8 mouse cellular contexts compared by ENCODE assay signal in genomic region chr19:8756635-8757387, GRCm38 (mm10). TPM values are rescaled to one million over a fixed set of nuclear protein-coding genes. Genes with fewer than 3 reads are reported as not detected.
DNase-seq lines count a peak whose midpoint lies in the region; ATAC-seq lines count a peak whose summit lies in the region.

Gene Nxf1 (plus strand): TSS chr19:8757073.

- ATAC-seq in hindbrain, embryonic 11.5 days (ENCODE audit: low FRiP score), result peak; percentile 93

- DNase-seq in MN1 (ENCODE audit: low spot score), result peak; percentile 92
- DNase-seq in cerebellum, adult 9-10 months, result peak; percentile 85
- peak; percentile 68 to 95 for DNase-seq in frontal cortex, adult 2 months (ENCODE audit: extremely low spot score in 1 of 2, low spot score in 1 of 2)
- DNase-seq in hindbrain, embryonic 11.5 days (ENCODE audit: low spot score), result peak; percentile 98
- peak; percentile 85 to 94 for DNase-seq in layer of hippocampus, postnatal 14 days (ENCODE audit: low spot score in 2 of 2)
- DNase-seq in lung, postnatal 14 days, result peak; percentile 96
- DNase-seq in retina, adult 2 months (ENCODE audit: low read depth, low spot score), result peak; percentile 86
- peak; percentile 92 to 93 for DNase-seq in thymus, postnatal 36 days

- peaks cover 4% of the 10 kb centered on the region for H3K4me1 ChIP-seq in hindbrain, embryonic 11.5 days (replicated peaks; ENCODE audit: control insufficient read depth, insufficient read depth, low read length)

- no peaks in the 10 kb centered on the region for H3K27me3 ChIP-seq in hindbrain, embryonic 11.5 days (ENCODE audit: control insufficient read depth, insufficient read depth, low read length)

- under 1% methylated on average over 75 of the region's 75 CpGs for WGBS in hindbrain, embryonic 11.5 days

- H3K9me3 ChIP-seq in hindbrain, embryonic 11.5 days (ENCODE audit: control insufficient read depth, low read length), result no peaks in the 10 kb centered on the region

- peak within 1 kb of the TSS; percentile 87 for H3K9ac ChIP-seq in hindbrain, embryonic 11.5 days (ENCODE audit: low read depth, low read length)

- H3K4me2 ChIP-seq in hindbrain, embryonic 11.5 days (replicated peaks; ENCODE audit: low read depth, low read length), result peak within 1 kb of the TSS; percentile 63

- peak within 1 kb of the TSS; percentile 72 for H3K27ac ChIP-seq in hindbrain, embryonic 11.5 days (ENCODE audit: low read depth, low read length)

- peak within 1 kb of the TSS; percentile 84 for H3K4me3 ChIP-seq in hindbrain, embryonic 11.5 days (ENCODE audit: low read depth, low read length)

- H3K36me3 ChIP-seq in hindbrain, embryonic 11.5 days (ENCODE audit: control insufficient read depth, insufficient read depth, low read length), result peaks cover 6% of the 10 kb centered on the region

RNA-seq across cellular contexts. Expression of gene Nxf1, which starts in this region (rescaled TPM):
- polyA plus RNA-seq in frontal cortex, adult 2 months (2012; rRNA removed), result 128 and 139 TPM in 2 replicates
- 213 and 224 TPM in 2 replicates for polyA plus RNA-seq in hindbrain, embryonic 11.5 days (2014; fragmentation: Nextera tagmentation; extraction: Ambion mirVana)
- 10 to 100 TPM; 79.3 to 91.9 TPM for total RNA-seq in layer of hippocampus, postnatal 14 days (2021)

Comparison
In these comparisons a context has a peak if more than half of its experiments do, and no peak if none do; other contexts are left out.
1. Peak in every context shown above with its lines: DNase-seq, ATAC-seq, H3K4me3 ChIP-seq and H3K27ac ChIP-seq.